Mouse (Mus musculus): ENCODE measurements around the gene Gm28038.

- no peak; the same call in 1 of the 2 replicates for TF ChIP-seq POLR2A (IDR thresholded peaks at IDR 0.05; ENCODE audit: insufficient read depth, low read depth, low read length)
- no peak for TF ChIP-seq CTCF (IDR thresholded peaks at IDR 0.05)
Observed at GRCm38 (mm10) chr2:30264671-30265519, 15.9 kb upstream of the Gm28038 start.
